Mouse (Mus musculus): ENCODE data around the gene E130114P18Rik.

GRCm38 (mm10) chr4:97784236-97784635 is 6.4 kb upstream of the E130114P18Rik start:
- TF ChIP-seq CTCF (IDR thresholded peaks at IDR 0.05; ENCODE audit: low read depth, low read length), result no peak
- no peak for TF ChIP-seq GATA1 (IDR thresholded peaks at IDR 0.05; ENCODE audit: borderline replicate concordance, low read length)
